Mouse (Mus musculus): ENCODE measurements around the gene Cyct. TPM values are rescaled to one million over a fixed set of nuclear protein-coding genes. Genes with fewer than 3 reads are reported as not detected.

Gene Cyct
- total and polyA plus RNA-seq, 3 experiments: 0.33 TPM; not detected in 2

GRCm38 (mm10) chr2:76324463-76324862 is 35.8 kb downstream of the Cyct start:
- Histone ChIP-seq H3K36me3 (ENCODE audit: control insufficient read depth in 1 of 2, insufficient read depth in 2 of 2, low read length in 2 of 2) (no peaks in the 10 kb centered on the region), H3K4me1 (ENCODE audit: control insufficient read depth in 1 of 2, insufficient read depth in 2 of 2, low read length in 2 of 2) (no peaks in the 10 kb centered on the region), H3K27ac (ENCODE audit: control insufficient read depth, low read depth, low read length) (no peak overlapping the region), H3K27me3 (ENCODE audit: control insufficient read depth in 1 of 2, insufficient read depth in 2 of 2, low read length in 2 of 2) (no peaks in the 10 kb centered on the region; a peak in 1 of 4 replicates), H3K9me3 (replicated peaks; ENCODE audit: insufficient read depth, low read length) (no peaks in the 10 kb centered on the region), H3K4me3 (ENCODE audit: control insufficient read depth in 1 of 2, insufficient read depth in 1 of 2, low read depth in 2 of 2, low read length in 2 of 2) (no peak overlapping the region), H3K9ac (ENCODE audit: control insufficient read depth, low read depth, low read length, poor library complexity, severe bottlenecking) (no peak overlapping the region), H3K79me2 (ENCODE audit: control insufficient read depth, insufficient read depth, low read length, poor library complexity) (no peaks in the 10 kb centered on the region)
- TF ChIP-seq ELF1 (IDR thresholded peaks at IDR 0.05; ENCODE audit: low read depth, low read length) (no peak), SIN3A (IDR thresholded peaks at IDR 0.05; ENCODE audit: low read length) (no peak), BHLHE40 (IDR thresholded peaks at IDR 0.05; ENCODE audit: borderline replicate concordance, low read depth, low read length) (no peak), ZC3H11A (IDR thresholded peaks at IDR 0.05; ENCODE audit: low read depth, low read length) (no peak), TAL1 (IDR thresholded peaks at IDR 0.05; ENCODE audit: low read length) (no peak), EP300 (IDR thresholded peaks at IDR 0.05; ENCODE audit: low read depth in 1 of 2, low read length in 2 of 2) (no peak), TCF12 (IDR thresholded peaks at IDR 0.05; ENCODE audit: low read depth, low read length) (no peak)
- DNase-seq (ENCODE audit: low read depth, low spot score): no peak

GRCm38 (mm10) chr2:76323185-76323875 is 36.9 kb downstream of the Cyct start:
- H3K27ac ChIP-seq (ENCODE audit: control insufficient read depth, low read depth, low read length): no peak overlapping the region
- no peak overlapping the region for H3K4me3 ChIP-seq (ENCODE audit: control insufficient read depth in 1 of 2, insufficient read depth in 1 of 2, low read depth in 2 of 2, low read length in 2 of 2)
- no peaks in the 10 kb centered on the region for H3K9me3 ChIP-seq (replicated peaks; ENCODE audit: insufficient read depth, low read length)
- H3K36me3 ChIP-seq (ENCODE audit: control insufficient read depth in 1 of 2, insufficient read depth in 2 of 2, low read length in 2 of 2): no peaks in the 10 kb centered on the region
- H3K9ac ChIP-seq (ENCODE audit: control insufficient read depth, low read depth, low read length, poor library complexity, severe bottlenecking): no peak overlapping the region
- TF ChIP-seq MYC (IDR thresholded peaks at IDR 0.05; ENCODE audit: low read depth, low read length): no peak
- no peak for TF ChIP-seq POLR2AphosphoS2 (IDR thresholded peaks at IDR 0.05; ENCODE audit: low read length)
- TF ChIP-seq TBP (IDR thresholded peaks at IDR 0.05; ENCODE audit: low read depth, low read length): no peak
- no peak for TF ChIP-seq POLR2A (IDR thresholded peaks at IDR 0.05; ENCODE audit: control insufficient read depth in 1 of 2, insufficient read depth in 1 of 2, low read depth in 1 of 2, low read length in 2 of 2, poor library complexity in 1 of 2)
- TF ChIP-seq MYB (IDR thresholded peaks at IDR 0.05; ENCODE audit: low read depth, low read length): no peak
- no peak for TF ChIP-seq ELF1 (IDR thresholded peaks at IDR 0.05; ENCODE audit: low read depth, low read length)
- TF ChIP-seq TCF12 (IDR thresholded peaks at IDR 0.05; ENCODE audit: low read depth, low read length): no peak
- TF ChIP-seq MAX (IDR thresholded peaks at IDR 0.05; ENCODE audit: low read length): no peak
- no peak for TF ChIP-seq MXI1 (IDR thresholded peaks at IDR 0.05; ENCODE audit: low read depth, low read length)
- TF ChIP-seq ZC3H11A (IDR thresholded peaks at IDR 0.05; ENCODE audit: low read depth, low read length): no peak
- TF ChIP-seq E2F4 (IDR thresholded peaks at IDR 0.05; ENCODE audit: borderline replicate concordance, low read depth, low read length): no peak
- no peak for TF ChIP-seq NRF1 (IDR thresholded peaks at IDR 0.05; ENCODE audit: insufficient read depth, low read depth, low read length, poor library complexity, severe bottlenecking)
- TF ChIP-seq HCFC1 (IDR thresholded peaks at IDR 0.05; ENCODE audit: low read depth, low read length): no peak
- TF ChIP-seq GABPA (IDR thresholded peaks at IDR 0.05; ENCODE audit: low read depth, low read length): no peak
- H3K4me1 ChIP-seq (ENCODE audit: control insufficient read depth in 1 of 2, insufficient read depth in 2 of 2, low read length in 2 of 2): no peaks in the 10 kb centered on the region
- H3K27me3 ChIP-seq (ENCODE audit: control insufficient read depth in 1 of 2, insufficient read depth in 2 of 2, low read length in 2 of 2): no peaks in the 10 kb centered on the region; a peak in 1 of 4 replicates
- H3K79me2 ChIP-seq (ENCODE audit: control insufficient read depth, insufficient read depth, low read length, poor library complexity): no peaks in the 10 kb centered on the region
- DNase-seq (ENCODE audit: low read depth, low spot score): no peak
